Mouse (Mus musculus): ENCODE data around the gene Cers1.

DNA sequence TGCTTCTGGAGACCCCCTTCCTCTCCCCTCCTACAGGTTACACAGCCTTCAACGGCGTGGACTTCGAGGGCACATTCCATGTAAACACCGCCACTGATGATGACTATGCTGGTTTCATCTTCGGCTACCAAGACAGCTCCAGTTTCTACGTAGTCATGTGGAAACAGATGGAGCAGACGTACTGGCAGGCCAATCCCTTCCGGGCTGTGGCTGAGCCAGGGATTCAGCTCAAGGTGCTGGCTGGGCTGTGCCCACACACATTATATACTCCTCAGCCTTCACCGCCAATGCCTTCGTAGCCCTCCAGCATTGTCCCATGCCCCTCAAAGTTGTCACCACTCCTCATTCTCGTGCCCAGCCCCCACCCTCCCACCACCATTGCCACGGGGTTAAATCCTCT lies 64.5 kb downstream of the Cers1 start:
- TF ChIP-seq MAFK (IDR thresholded peaks at IDR 0.05; ENCODE audit: insufficient replicate concordance, low read length) (no peak), CTCF (conservative IDR thresholded peaks at IDR 0.05 in 1 of 2, IDR thresholded peaks at IDR 0.05 in 1 of 2; ENCODE audit: low read depth in 2 of 2, low read length in 2 of 2) (no peak), POLR2A (IDR thresholded peaks at IDR 0.05; ENCODE audit: low read depth, low read length) (no peak), IRF4 (IDR thresholded peaks at IDR 0.05; ENCODE audit: low read depth, low read length) (no peak), USF1 (IDR thresholded peaks at IDR 0.05; ENCODE audit: low read depth, low read length) (no peak), ELF1 (IDR thresholded peaks at IDR 0.05; ENCODE audit: low read depth, low read length) (no peak), ZKSCAN1 (IDR thresholded peaks at IDR 0.05; ENCODE audit: borderline replicate concordance, low read depth, low read length) (no peak), MAZ (IDR thresholded peaks at IDR 0.05; ENCODE audit: low read depth, low read length) (no peak), EP300 (IDR thresholded peaks at IDR 0.05; ENCODE audit: low read length) (no peak), SMC3 (IDR thresholded peaks at IDR 0.05; ENCODE audit: low read depth, low read length) (no peak), NRF1 (IDR thresholded peaks at IDR 0.05; ENCODE audit: low read depth, low read length) (no peak), MYC (IDR thresholded peaks at IDR 0.05; ENCODE audit: low read depth, low read length) (no peak), TCF12 (IDR thresholded peaks at IDR 0.05; ENCODE audit: low read depth, low read length) (no peak), CHD2 (IDR thresholded peaks at IDR 0.05; ENCODE audit: low read length) (no peak)
